Comparison of ENCODE assay signal across 23 mouse cellular contexts in genomic region chr10:74631314-74631713, GRCm38 (mm10).
DNase-seq lines count a peak whose midpoint lies in the region; ATAC-seq and TF ChIP-seq lines count a peak whose summit lies in the region.
"Had no signal": no experiment of that assay in that cellular context is flagged by ENCODE, and none has a peak within 500 bp of the region (broad histone marks: within the 10 kb centered on the region; RNA-seq: fewer than 3 reads in every experiment).

No protein-coding gene starts in this region.

- H3K4me2 ChIP-seq in midbrain, embryonic 14.5 days (ENCODE audit: low read length) = no peak overlapping the region
- H3K4me2 ChIP-seq: forebrain, embryonic 13.5 days; heart, embryonic 11.5 days; hindbrain, embryonic 13.5 days had no signal

- no peak overlapping the region for H3K9ac ChIP-seq in midbrain, embryonic 14.5 days (replicated peaks; ENCODE audit: low read length)
- H3K9ac ChIP-seq: forebrain, embryonic 13.5 days; hindbrain, embryonic 13.5 days had no signal

- H3K9me3 ChIP-seq in midbrain, embryonic 14.5 days (ENCODE audit: control insufficient read depth, low read length) = no peaks in the 10 kb centered on the region
- H3K9me3 ChIP-seq: forebrain, embryonic 10.5 days; forebrain, embryonic 13.5 days; hindbrain, embryonic 10.5 days; hindbrain, embryonic 13.5 days had no signal

- no peak for TF ChIP-seq CTCF in testis, adult 2 months (IDR thresholded peaks at IDR 0.05; ENCODE audit: control insufficient read depth, insufficient read depth, insufficient replicate concordance, low read depth, low read length)

- H3K36me3 ChIP-seq in testis, adult 2 months (ENCODE audit: control insufficient read depth, insufficient read depth, low read length) = no peaks in the 10 kb centered on the region
- H3K36me3 ChIP-seq in midbrain, embryonic 14.5 days (ENCODE audit: control insufficient read depth, insufficient read depth, low read length) = no peaks in the 10 kb centered on the region
- H3K36me3 ChIP-seq: forebrain, embryonic 10.5 days; hindbrain, embryonic 10.5 days; hindbrain, embryonic 13.5 days had no signal

- no peaks in the 10 kb centered on the region for H3K27me3 ChIP-seq in testis, adult 2 months (ENCODE audit: control insufficient read depth, insufficient read depth, low read length)
- no peaks in the 10 kb centered on the region for H3K27me3 ChIP-seq in midbrain, embryonic 14.5 days (ENCODE audit: control insufficient read depth, insufficient read depth, low read length)
- H3K27me3 ChIP-seq: forebrain, embryonic 13.5 days; hindbrain, embryonic 13.5 days had no signal

- H3K27ac ChIP-seq in testis, adult 2 months (ENCODE audit: control insufficient read depth, insufficient read depth, low read depth, low read length) = no peak overlapping the region
- H3K27ac ChIP-seq in midbrain, embryonic 14.5 days (replicated peaks; ENCODE audit: low read depth, low read length) = no peak overlapping the region
- H3K27ac ChIP-seq: forebrain, embryonic 10.5 days; forebrain, embryonic 13.5 days; hindbrain, embryonic 10.5 days; hindbrain, embryonic 13.5 days had no signal

- ATAC-seq in granulocyte monocyte progenitor cell, adult 5-6 weeks (replicated peaks; ENCODE audit: poor library complexity, severe bottlenecking) = peak; percentile 93
- ATAC-seq in megakaryocyte progenitor cell, adult 5-6 weeks (replicated peaks; ENCODE audit: poor library complexity) = peak; percentile 91
- no peak for ATAC-seq in midbrain, embryonic 14.5 days (ENCODE audit: low FRiP score, low TSS enrichment)
- ATAC-seq in inflammation-experienced regulatory T-cells, adult 6 months = no peak
- ATAC-seq: CD4-positive, CD25-positive, alpha-beta regulatory T cell, adult 4 months; forebrain, embryonic 13.5 days; forebrain, embryonic 16.5 days; hindbrain, embryonic 16.5 days; intestine, embryonic 16.5 days had no signal

- H3K4me3 ChIP-seq in testis, adult 2 months (ENCODE audit: control insufficient read depth, low read depth, low read length) = peak overlapping the region; percentile 46; the same call in 1 of the 2 replicates
- H3K4me3 ChIP-seq in midbrain, embryonic 14.5 days (replicated peaks; ENCODE audit: low read depth, low read length) = no peak overlapping the region
- H3K4me3 ChIP-seq: forebrain, embryonic 10.5 days; forebrain, embryonic 13.5 days; hindbrain, embryonic 10.5 days; hindbrain, embryonic 13.5 days had no signal

- WGBS in midbrain, embryonic 14.5 days = 93% methylated on average over 9 of the region's 9 CpGs

- H3K4me1 ChIP-seq in testis, adult 2 months (ENCODE audit: control insufficient read depth, insufficient read depth, low read length) = peaks cover 10% of the 10 kb centered on the region
- no peaks in the 10 kb centered on the region for H3K4me1 ChIP-seq in midbrain, embryonic 14.5 days (ENCODE audit: control insufficient read depth, insufficient read depth, low read length)
- H3K4me1 ChIP-seq: forebrain, embryonic 10.5 days; forebrain, embryonic 13.5 days; hindbrain, embryonic 10.5 days; hindbrain, embryonic 13.5 days had no signal

- DNase-seq in testis, postnatal 14 days (ENCODE audit: low spot score) = no peak
- DNase-seq in midbrain, embryonic 14.5 days = no peak
- DNase-seq: adrenal gland, adult 2 months; adrenal gland, postnatal 14 days; cerebellum, adult 2 months; cerebellum, adult 9-11 months; cerebellum, postnatal 36 days; gastrocnemius, postnatal 10 days; gastrocnemius, postnatal 36 days; heart, adult 11 months had no signal

- TF ChIP-seq POLR2A in testis, adult 2 months (IDR thresholded peaks at IDR 0.05; ENCODE audit: control insufficient read depth, low read depth, low read length) = no peak

Comparison
In these comparisons a context has a peak if more than half of its experiments do, and no peak if none do; other contexts are left out.
1. ATAC-seq: peak in granulocyte monocyte progenitor cell, adult 5-6 weeks (single experiment) and megakaryocyte progenitor cell, adult 5-6 weeks (single experiment); none in midbrain, embryonic 14.5 days (single experiment) and inflammation-experienced regulatory T-cells, adult 6 months (single experiment).